Mouse (Mus musculus) cortical plate, adult 2 months (tissue): ENCODE measurements around the gene Lsm2.

Experiments
- CTCF ChIP-seq: fragments of 200-500 bp; IDR thresholded peaks from 2 replicates; pipeline ENCODE4 v1.5.1; 2011; ENCODE audit warnings: mild to moderate bottlenecking, control low read depth, low read length; ENCODE audit not compliant: insufficient read depth; ENCODE audit errors: extremely low read depth
- POLR2A ChIP-seq: fragments of 200-500 bp; IDR thresholded peaks from 2 replicates; pipeline ENCODE4 v1.6.1; 2011; ENCODE audit warnings: mild to moderate bottlenecking, low read length, control low read depth; ENCODE audit not compliant: insufficient read depth; ENCODE audit errors: extremely low read depth

DNA sequence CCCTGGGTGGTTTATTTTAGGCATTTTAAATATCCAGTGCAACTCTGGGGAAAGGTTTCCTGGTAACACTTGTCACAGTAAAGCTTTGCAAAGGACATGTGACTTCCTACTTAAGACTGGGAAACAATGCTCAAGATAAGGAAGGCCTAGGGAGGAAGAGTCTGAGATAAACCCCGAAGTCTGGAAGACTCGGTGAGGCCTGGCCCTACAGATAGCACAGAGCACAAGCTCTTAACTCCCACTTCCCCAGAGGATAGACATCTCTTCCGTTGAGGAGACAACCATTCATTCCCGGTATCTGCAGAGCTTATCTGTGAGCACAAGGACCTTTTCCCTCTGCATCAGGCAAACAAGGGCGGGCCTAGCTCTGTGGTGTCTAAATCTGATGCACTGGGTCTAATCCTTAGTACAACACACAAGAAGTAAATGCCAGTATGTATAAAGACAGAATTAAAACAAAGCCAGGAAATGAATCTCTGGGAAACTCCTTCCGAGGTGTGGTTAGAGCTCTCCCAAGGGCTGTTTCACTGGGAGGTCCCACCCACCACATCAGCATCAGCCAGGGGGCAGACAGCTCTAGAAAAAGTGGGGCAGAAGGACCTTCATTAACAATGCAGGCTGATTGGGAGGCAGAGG is 40.3 kb downstream of the Lsm2 start:
- TF ChIP-seq CTCF (no peak), POLR2A (no peak)
